Mouse (Mus musculus): Measurements from ENCODE around the gene Trafd1. TPM values are rescaled to one million over a fixed set of nuclear protein-coding genes. Genes with fewer than 3 reads are reported as not detected.

Trafd1 gene
- total RNA-seq (2015; ENCODE audit: low replicate concordance) (19.4 and 30.3 TPM in 2 replicates), total RNA-seq (2017; ENCODE audit: low replicate concordance) (19.3 and 26.5 TPM in 2 replicates)

DNA sequence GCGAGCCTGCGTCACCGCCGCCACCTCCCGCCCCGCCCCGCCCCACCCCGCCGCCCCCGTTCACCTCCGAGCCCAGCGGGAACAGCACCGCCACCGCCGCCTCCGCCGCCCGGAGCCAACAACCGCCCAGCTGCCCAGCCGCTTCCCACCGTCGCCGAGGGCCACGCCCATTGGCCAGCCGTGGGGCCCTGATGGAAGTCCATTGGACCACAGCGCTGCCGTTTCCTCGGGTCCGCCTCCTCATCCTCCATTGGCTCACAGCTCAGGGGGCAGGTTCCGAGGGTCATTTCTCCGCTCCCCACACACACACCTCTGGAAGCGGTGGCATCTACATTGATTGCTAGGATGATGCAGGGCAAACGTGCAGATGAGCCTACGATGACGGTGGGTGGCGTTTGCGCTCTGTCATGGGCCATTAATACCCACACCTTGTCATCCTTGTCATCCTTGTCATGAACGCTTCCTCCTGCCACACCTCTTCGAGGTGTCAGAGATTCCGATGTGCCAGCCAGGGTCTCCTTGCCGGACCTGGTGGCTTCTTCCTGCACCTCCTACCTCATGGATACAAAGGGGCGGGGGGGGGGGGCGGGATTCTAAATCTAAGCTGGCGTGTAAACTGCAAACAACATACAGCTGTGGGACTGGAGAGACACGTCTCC is at the start of gene Trafd1:
Gene Trafd1 (minus strand): TSS at position 172 of the 659 bp plus-strand sequence.
- ATAC-seq (replicated peaks; ENCODE audit: low FRiP score, poor library complexity, severe bottlenecking), result peak; percentile 91

GRCm38 (mm10) chr5:121428954-121429353 is 43.5 kb upstream of the Trafd1 start:
- no peak for ATAC-seq (replicated peaks; ENCODE audit: low FRiP score, poor library complexity, severe bottlenecking)

GRCm38 (mm10) chr5:121423297-121423696 is 37.9 kb upstream of the Trafd1 start:
- ATAC-seq (replicated peaks; ENCODE audit: low FRiP score, poor library complexity, severe bottlenecking), result no peak

DNA sequence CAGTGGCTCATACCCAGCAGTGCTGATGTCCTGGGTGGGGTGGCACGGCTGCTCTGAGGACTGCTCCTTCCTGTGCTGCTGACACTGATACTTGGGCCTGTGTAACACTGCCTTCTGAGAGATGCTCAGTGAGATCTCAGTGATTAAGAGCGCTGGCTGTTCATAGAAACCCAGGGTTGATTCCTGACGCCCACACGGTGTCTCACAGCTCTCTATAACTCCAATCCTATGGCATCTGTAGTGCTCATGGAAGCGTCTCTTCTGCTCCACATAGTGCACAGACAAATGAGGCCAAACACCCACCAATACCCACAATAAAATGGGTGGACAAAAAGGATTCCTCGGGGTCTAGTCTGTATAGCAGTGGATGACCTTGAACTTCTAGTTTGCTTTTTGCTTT is 37.4 kb upstream of the Trafd1 start:
- no peak for ATAC-seq (replicated peaks; ENCODE audit: low FRiP score, poor library complexity, severe bottlenecking)

- no peak for ATAC-seq (replicated peaks; ENCODE audit: low FRiP score, poor library complexity, severe bottlenecking)
Measured at GRCm38 (mm10) chr5:121420721-121421120, 35.3 kb upstream of the Trafd1 start.

- ATAC-seq (replicated peaks; ENCODE audit: low FRiP score, poor library complexity, severe bottlenecking), result no peak
Measured at GRCm38 (mm10) chr5:121410975-121411374, 25.5 kb upstream of the Trafd1 start.

- ATAC-seq (replicated peaks; ENCODE audit: low FRiP score, poor library complexity, severe bottlenecking), result no peak
Measured at GRCm38 (mm10) chr5:121407856-121408255, 22.4 kb upstream of the Trafd1 start.

GRCm38 (mm10) chr5:121400849-121401248 is 15.4 kb upstream of the Trafd1 start:
- no peak for ATAC-seq (replicated peaks; ENCODE audit: low FRiP score, poor library complexity, severe bottlenecking)

GRCm38 (mm10) chr5:121400064-121400463 is 14.6 kb upstream of the Trafd1 start:
- ATAC-seq (replicated peaks; ENCODE audit: low FRiP score, poor library complexity, severe bottlenecking), result no peak

DNA sequence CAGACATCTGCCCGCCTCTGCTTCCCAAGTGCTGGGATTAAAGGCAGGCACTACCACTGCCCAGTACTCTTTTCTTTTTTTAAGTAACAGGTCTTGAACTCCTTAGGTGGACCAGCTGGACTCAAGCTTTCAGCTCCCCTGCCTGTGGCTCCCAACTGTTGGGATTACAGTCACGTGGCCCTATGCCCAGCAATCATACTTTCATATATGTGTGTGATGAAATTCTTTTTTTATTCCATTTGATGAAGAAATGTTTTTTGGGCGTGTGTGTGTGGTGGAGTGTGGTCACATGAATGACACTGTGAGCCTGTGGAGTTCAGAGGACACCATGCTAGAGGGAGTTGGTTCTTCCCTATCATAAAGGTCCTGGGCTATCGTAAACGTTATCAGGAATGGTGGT is 14.1 kb upstream of the Trafd1 start:
- ATAC-seq (replicated peaks; ENCODE audit: low FRiP score, poor library complexity, severe bottlenecking), result no peak

DNA sequence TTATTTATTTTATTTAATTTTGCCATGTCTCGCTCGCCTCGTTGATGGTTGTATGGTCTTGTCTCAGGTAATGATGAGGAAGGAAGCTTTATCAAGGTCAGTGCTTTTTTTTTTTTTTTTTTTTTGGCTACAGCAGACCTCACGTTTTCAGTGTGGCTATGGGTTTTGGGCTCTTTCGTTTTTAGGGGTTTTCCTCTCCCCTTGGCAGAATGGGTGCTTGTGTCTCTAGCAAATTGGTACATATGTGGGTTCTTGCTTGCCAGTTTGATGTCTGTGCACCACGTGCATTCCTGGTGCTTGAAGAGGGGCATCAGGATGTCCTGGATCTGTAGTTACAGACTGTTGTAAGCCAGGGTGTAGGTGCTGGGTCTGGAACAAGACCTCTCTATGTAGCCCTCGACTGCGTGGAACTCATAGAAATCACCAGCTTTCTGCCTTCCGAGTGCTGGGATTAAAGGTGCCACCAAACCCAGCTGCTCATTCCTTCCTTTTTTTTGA is 13.6 kb upstream of the Trafd1 start:
- ATAC-seq (replicated peaks; ENCODE audit: low FRiP score, poor library complexity, severe bottlenecking), result no peak

DNA sequence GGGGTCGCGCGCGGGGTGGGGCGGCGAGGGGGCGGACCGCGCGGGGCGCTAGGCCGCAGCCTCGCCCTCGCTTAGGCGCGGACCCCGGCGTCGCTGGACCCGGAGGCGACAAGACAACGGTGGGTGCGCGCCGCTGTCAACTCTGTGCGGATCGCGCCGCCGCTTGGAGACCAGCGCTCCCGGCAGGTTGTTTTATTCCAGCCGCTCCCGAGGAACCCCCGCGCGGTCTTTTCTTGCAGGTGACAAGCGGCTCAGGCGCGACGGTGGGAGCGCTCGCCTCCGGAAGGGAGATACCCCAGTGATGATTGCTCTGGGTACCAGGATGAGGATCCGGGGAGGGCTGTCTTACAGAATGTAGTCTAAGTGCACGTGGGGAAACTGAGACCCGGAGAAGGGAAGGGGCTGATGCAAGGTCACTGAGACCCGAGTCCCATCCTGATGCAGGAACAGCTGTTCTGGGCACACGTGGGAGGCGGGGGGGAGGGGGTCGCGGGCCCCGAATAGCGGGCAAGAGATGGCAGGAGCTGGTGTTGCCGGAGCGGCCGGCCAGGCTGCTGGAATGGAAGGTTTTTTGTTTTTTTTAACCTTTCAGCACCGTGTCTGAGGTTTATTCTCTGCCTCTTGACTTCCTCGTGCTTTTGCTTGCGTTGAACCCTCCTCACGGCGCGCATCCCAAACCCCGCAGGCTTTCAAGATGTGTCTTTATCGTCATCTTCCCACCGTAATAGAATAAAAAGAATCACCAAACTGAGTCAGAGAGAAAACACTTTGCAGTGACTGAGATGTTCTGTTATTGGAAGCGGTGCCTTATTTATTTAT is 12.9 kb upstream of the Trafd1 start:
- ATAC-seq (replicated peaks; ENCODE audit: low FRiP score, poor library complexity, severe bottlenecking), result peak; percentile 26

- ATAC-seq (replicated peaks; ENCODE audit: low FRiP score, poor library complexity, severe bottlenecking), result peak; percentile 96
Measured at GRCm38 (mm10) chr5:121397187-121398145, 12.0 kb upstream of the Trafd1 start, which contains the start of gene Naa25. Naa25 (plus strand) TSS chr5:121397936.

GRCm38 (mm10) chr5:121395621-121396020 is 10.2 kb upstream of the Trafd1 start:
- ATAC-seq (replicated peaks; ENCODE audit: low FRiP score, poor library complexity, severe bottlenecking), result no peak

GRCm38 (mm10) chr5:121393402-121393801 is 8.0 kb upstream of the Trafd1 start:
- ATAC-seq (replicated peaks; ENCODE audit: low FRiP score, poor library complexity, severe bottlenecking), result no peak

- peak; percentile 64 for ATAC-seq (replicated peaks; ENCODE audit: low FRiP score, poor library complexity, severe bottlenecking)
Measured at GRCm38 (mm10) chr5:121392667-121393380, 7.4 kb upstream of the Trafd1 start.

DNA sequence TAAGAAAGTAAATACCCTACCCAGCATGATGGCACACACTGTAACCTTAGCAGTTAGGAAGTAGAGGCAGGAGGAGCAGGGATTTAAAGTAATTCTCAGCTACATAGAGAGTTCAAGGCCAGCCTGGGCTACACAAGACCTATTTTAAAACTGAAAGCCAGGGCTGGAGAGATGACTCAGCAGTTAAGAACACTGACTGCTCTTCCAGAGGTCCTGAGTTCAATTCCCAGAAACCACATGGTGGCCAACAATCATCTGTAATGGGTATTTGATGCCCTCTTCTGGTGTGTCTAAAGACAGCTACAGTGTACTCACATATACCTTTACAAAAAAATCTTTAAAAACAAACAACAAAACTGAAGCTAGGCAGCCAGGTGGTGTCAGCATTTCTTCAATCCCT is 4.3 kb upstream of the Trafd1 start:
- ATAC-seq (replicated peaks; ENCODE audit: low FRiP score, poor library complexity, severe bottlenecking), result no peak

GRCm38 (mm10) chr5:121389106-121389505 is 3.7 kb upstream of the Trafd1 start:
- no peak for ATAC-seq (replicated peaks; ENCODE audit: low FRiP score, poor library complexity, severe bottlenecking)

DNA sequence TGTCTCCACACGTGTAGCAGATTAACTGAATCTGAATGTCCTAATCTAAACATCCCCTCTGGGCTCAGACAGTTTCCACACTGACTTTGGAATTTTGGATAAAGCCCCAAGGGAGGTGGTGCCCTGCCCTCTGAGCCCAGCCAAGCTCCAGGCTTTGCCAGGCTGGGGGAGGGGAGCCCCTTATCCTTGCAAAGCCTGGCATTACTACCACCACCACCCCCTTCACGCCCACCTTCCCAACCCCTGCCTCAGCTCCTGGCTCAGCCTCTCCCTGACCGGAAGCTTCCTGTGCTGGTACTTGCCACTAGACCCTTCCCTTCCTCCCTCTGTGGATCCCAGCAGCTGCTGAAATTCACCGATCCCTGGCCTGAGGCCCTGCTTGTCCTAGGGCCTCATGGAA is 1.7 kb upstream of the Trafd1 start:
- ATAC-seq (replicated peaks; ENCODE audit: low FRiP score, poor library complexity, severe bottlenecking), result no peak

Measured in erythroblast, adult 5-6 weeks (primary cell).